Mouse (Mus musculus) heart, embryonic 12.5 days (tissue): ENCODE results near the gene Stxbp5. TPM values are rescaled to one million over a fixed set of nuclear protein-coding genes. Genes with fewer than 3 reads are reported as not detected.

Experiments
- ATAC-seq: fragments of 200-750 bp; cut with Nextera tagmentation; 2 replicates; pipeline ENCODE4 v1.8.0; 2017; ENCODE audit warnings: moderate TSS enrichment, moderate library complexity; ENCODE audit not compliant: insufficient number of reproducible peaks, low FRiP score
- H3K27ac ChIP-seq: fragments of 300-500 bp; sonication (generic); 2 replicates; pipeline ENCODE4 v1.5.1; 2016; ENCODE audit warnings: mild to moderate bottlenecking, moderate library complexity; ENCODE audit not compliant: poor library complexity, severe bottlenecking
- H3K27me3 ChIP-seq: fragments of 300-500 bp; sonication (generic); replicated peaks from 2 replicates; pipeline ENCODE4 v1.6.1; 2016; ENCODE audit warnings: mild to moderate bottlenecking, moderate library complexity
- H3K36me3 ChIP-seq: fragments of 300-500 bp; sonication (generic); 2 replicates; pipeline ENCODE4 v1.6.1; 2016; ENCODE audit warnings: mild to moderate bottlenecking, moderate library complexity
- H3K4me1 ChIP-seq: fragments of 300-500 bp; sonication (generic); replicated peaks from 2 replicates; pipeline ENCODE4 v1.6.1; 2016; ENCODE audit warnings: mild to moderate bottlenecking
- H3K4me2 ChIP-seq: fragments of 300-500 bp; sonication (generic); 2 replicates; pipeline ENCODE4 v1.6.1; 2016; ENCODE audit warnings: mild to moderate bottlenecking, moderate library complexity
- H3K4me3 ChIP-seq: fragments of 300-500 bp; sonication (generic); 2 replicates; pipeline ENCODE4 v1.5.1; 2016; ENCODE audit warnings: mild to moderate bottlenecking
- H3K9ac ChIP-seq: fragments of 300-500 bp; sonication (generic); 2 replicates; pipeline ENCODE4 v1.6.1; 2016; ENCODE audit warnings: mild to moderate bottlenecking, moderate library complexity
- H3K9me3 ChIP-seq: fragments of 300-500 bp; sonication (generic); replicated peaks from 2 replicates; pipeline ENCODE4 v1.6.1; 2016; ENCODE audit warnings: mild to moderate bottlenecking, moderate library complexity
- WGBS: fragments of 180-500 bp; shearing (Covaris S2); methylation state at CpG from one replicate; pipeline ENCODE4 v1.1.7; 2016; 5-methylcytosine and 5-hydroxymethylcytosine counted together
- polyA plus RNA-seq: library from polyadenylated mRNA; unstranded; fragments of >200 nt; fragmentation: Nextera tagmentation; extraction: Ambion mirVana; gene quantifications from 2 replicates; pipeline ENCODE4 v1.2.1, GENCODE M21; 2016

Stxbp5 gene
- polyA plus RNA-seq, 1 experiment from 2014 or later = 5.2 TPM

- H3K4me3 ChIP-seq = no peak overlapping the region
- H3K4me1 ChIP-seq = peaks cover 8% of the 10 kb centered on the region
- ATAC-seq = no peak
- no peaks in the 10 kb centered on the region for H3K36me3 ChIP-seq
- H3K9me3 ChIP-seq = no peaks in the 10 kb centered on the region
- H3K9ac ChIP-seq = no peak overlapping the region
- no peak overlapping the region for H3K4me2 ChIP-seq
- H3K27ac ChIP-seq = no peak overlapping the region
- WGBS = 50% methylated on average over 3 of the region's 3 CpGs
- no peaks in the 10 kb centered on the region for H3K27me3 ChIP-seq
Observed at GRCm38 (mm10) chr10:9754893-9755541, 145.9 kb downstream of the Stxbp5 start.

GRCm38 (mm10) chr10:9733861-9734260, 167.0 kb downstream of the Stxbp5 start:
- no peaks in the 10 kb centered on the region for H3K4me1 ChIP-seq
- no peaks in the 10 kb centered on the region for H3K9me3 ChIP-seq
- H3K36me3 ChIP-seq = no peaks in the 10 kb centered on the region
- ATAC-seq = no peak
- 60% methylated on average over 3 of the region's 3 CpGs for WGBS
- no peak overlapping the region for H3K4me2 ChIP-seq
- H3K4me3 ChIP-seq = no peak overlapping the region
- H3K27ac ChIP-seq = no peak overlapping the region
- H3K27me3 ChIP-seq = no peaks in the 10 kb centered on the region
- no peak overlapping the region for H3K9ac ChIP-seq

GRCm38 (mm10) chr10:9732065-9732749, 168.7 kb downstream of the Stxbp5 start:
- H3K36me3 ChIP-seq = no peaks in the 10 kb centered on the region
- no peaks in the 10 kb centered on the region for H3K27me3 ChIP-seq
- no peak overlapping the region for H3K9ac ChIP-seq
- no peak overlapping the region for H3K4me3 ChIP-seq
- H3K9me3 ChIP-seq = no peaks in the 10 kb centered on the region
- 79% methylated on average over 9 of the region's 9 CpGs for WGBS
- H3K4me1 ChIP-seq = no peaks in the 10 kb centered on the region
- H3K4me2 ChIP-seq = no peak overlapping the region
- ATAC-seq = no peak
- no peak overlapping the region for H3K27ac ChIP-seq

GRCm38 (mm10) chr10:9722519-9723303, 178.2 kb downstream of the Stxbp5 start:
- Histone ChIP-seq H3K4me2 (no peak overlapping the region), H3K4me1 (no peaks in the 10 kb centered on the region; the same call in 1 of the 2 replicates), H3K27me3 (no peaks in the 10 kb centered on the region), H3K36me3 (no peaks in the 10 kb centered on the region), H3K9me3 (no peaks in the 10 kb centered on the region), H3K4me3 (no peak overlapping the region), H3K9ac (no peak overlapping the region), H3K27ac (no peak overlapping the region)
- WGBS = 73% methylated on average over 10 of the region's 11 CpGs
- ATAC-seq = no peak

GRCm38 (mm10) chr10:9720027-9720426, 180.9 kb downstream of the Stxbp5 start:
- ATAC-seq = no peak
- Histone ChIP-seq H3K9ac (no peak overlapping the region), H3K27me3 (no peaks in the 10 kb centered on the region), H3K4me1 (no peaks in the 10 kb centered on the region; the same call in 1 of the 2 replicates), H3K9me3 (no peaks in the 10 kb centered on the region), H3K27ac (no peak overlapping the region), H3K4me3 (no peak overlapping the region), H3K36me3 (no peaks in the 10 kb centered on the region), H3K4me2 (no peak overlapping the region)
- 76% methylated on average over 5 of the region's 5 CpGs for WGBS

- no peak for ATAC-seq
- Histone ChIP-seq H3K4me3 (no peak overlapping the region), H3K4me2 (no peak overlapping the region), H3K36me3 (no peaks in the 10 kb centered on the region), H3K9me3 (no peaks in the 10 kb centered on the region), H3K27me3 (no peaks in the 10 kb centered on the region), H3K9ac (no peak overlapping the region), H3K27ac (no peak overlapping the region), H3K4me1 (no peaks in the 10 kb centered on the region; the same call in 1 of the 2 replicates)
- WGBS = 73% methylated on average over 5 of the region's 5 CpGs
Observed at GRCm38 (mm10) chr10:9718086-9718485, 182.8 kb downstream of the Stxbp5 start.

Other genes starting within 250 kb of the Stxbp5 start
- 2.4 and 2.8 TPM in 2 replicates for gene Samd5, start 225.9 kb downstream of the Stxbp5 start, polyA plus RNA-seq